Mouse (Mus musculus) embryonic facial prominence, embryonic 11.5 days (tissue): ENCODE data around the gene 1700016K19Rik. TPM values are rescaled to one million over a fixed set of nuclear protein-coding genes. Genes with fewer than 3 reads are reported as not detected.

Experiments
- ATAC-seq: fragments of 200-750 bp; cut with Nextera tagmentation; replicated peaks from 2 replicates; pipeline ENCODE4 v1.8.0; 2017; ENCODE audit warnings: low read depth; ENCODE audit not compliant: insufficient number of reproducible peaks, low FRiP score, low TSS enrichment
- DNase-seq: peaks from one replicate; pipeline ENCODE4 v3.0.0-alpha.2; 2015; ENCODE audit warnings: low spot score
- H3K27ac ChIP-seq: fragments of 300-500 bp; sonication (generic); replicated peaks from 2 replicates; pipeline ENCODE4 v1.5.1; 2014; ENCODE audit warnings: mild to moderate bottlenecking, low read depth, low read length, control low read depth
- H3K27me3 ChIP-seq: fragments of 300-500 bp; sonication (generic); 2 replicates; pipeline ENCODE4 v1.6.1; 2014; ENCODE audit warnings: mild to moderate bottlenecking, low read length, moderate library complexity, mixed read lengths; ENCODE audit not compliant: control insufficient read depth, insufficient read depth
- H3K36me3 ChIP-seq: fragments of 300-500 bp; sonication (generic); replicated peaks from 2 replicates; pipeline ENCODE4 v1.6.1; 2014; ENCODE audit warnings: low read depth, mild to moderate bottlenecking, low read length, moderate library complexity, mixed read lengths; ENCODE audit not compliant: control insufficient read depth, insufficient read depth
- H3K4me1 ChIP-seq: fragments of 300-500 bp; sonication (generic); 2 replicates; pipeline ENCODE4 v1.6.1; 2014; ENCODE audit warnings: low read length, mixed read lengths; ENCODE audit not compliant: control insufficient read depth, insufficient read depth
- H3K4me2 ChIP-seq: fragments of 300-500 bp; sonication (generic); 2 replicates; pipeline ENCODE4 v1.6.1; 2014; ENCODE audit warnings: low read depth, mild to moderate bottlenecking, control low read depth, low read length, moderate library complexity
- H3K4me3 ChIP-seq: fragments of 300-500 bp; sonication (generic); 2 replicates; pipeline ENCODE4 v1.5.1; 2014; ENCODE audit warnings: low read depth, low read length, control low read depth
- H3K9ac ChIP-seq: fragments of 300-500 bp; sonication (generic); replicated peaks from 2 replicates; pipeline ENCODE4 v1.6.1; 2014; ENCODE audit warnings: mild to moderate bottlenecking, control low read depth, low read length
- H3K9me3 ChIP-seq: fragments of 300-500 bp; sonication (generic); replicated peaks from 2 replicates; pipeline ENCODE4 v1.6.1; 2016; ENCODE audit warnings: mild to moderate bottlenecking, low read length, inconsistent platforms, mixed read lengths; ENCODE audit not compliant: control insufficient read depth
- WGBS: fragments of 180-500 bp; shearing (Covaris S2); extraction: QIAGEN DNeasy Blood & Tissue Kit; methylation state at CpG from one replicate; pipeline ENCODE4 v1.1.7; 2014; 5-methylcytosine and 5-hydroxymethylcytosine counted together
- polyA plus RNA-seq: library from polyadenylated mRNA; unstranded; fragments of >200 nt; fragmentation: Nextera tagmentation; extraction: Ambion mirVana; gene quantifications from 2 replicates; pipeline ENCODE4 v1.2.1, GENCODE M21; 2014

Gene 1700016K19Rik
- polyA plus RNA-seq, 1 experiment from 2014 or later: 0.77 TPM

GRCm38 (mm10) chr11:75972916-75973567, 26.7 kb upstream of the 1700016K19Rik start:
- Histone ChIP-seq H3K4me2 (no peak overlapping the region), H3K4me1 (no peaks in the 10 kb centered on the region), H3K9ac (no peak overlapping the region), H3K27ac (no peak overlapping the region), H3K27me3 (no peaks in the 10 kb centered on the region), H3K9me3 (no peaks in the 10 kb centered on the region), H3K4me3 (no peak overlapping the region), H3K36me3 (no peaks in the 10 kb centered on the region)
- WGBS: 26% methylated on average over 7 of the region's 7 CpGs
- DNase-seq (no peak), ATAC-seq (no peak)

- no peak overlapping the region for H3K27ac ChIP-seq
- no peak for ATAC-seq
- no peak overlapping the region for H3K9ac ChIP-seq
- DNase-seq: no peak
- H3K9me3 ChIP-seq: no peaks in the 10 kb centered on the region
- H3K4me3 ChIP-seq: no peak overlapping the region
- WGBS: 83% methylated on average over 1 of the region's 1 CpGs
- H3K36me3 ChIP-seq: no peaks in the 10 kb centered on the region
- H3K4me2 ChIP-seq: no peak overlapping the region
- no peaks in the 10 kb centered on the region for H3K4me1 ChIP-seq
- H3K27me3 ChIP-seq: no peaks in the 10 kb centered on the region
Observed at GRCm38 (mm10) chr11:75973988-75974387, 25.7 kb upstream of the 1700016K19Rik start.

GRCm38 (mm10) chr11:75976748-75977147, 23.0 kb upstream of the 1700016K19Rik start:
- no peak overlapping the region for H3K9ac ChIP-seq
- no peaks in the 10 kb centered on the region for H3K27me3 ChIP-seq
- DNase-seq (no peak), ATAC-seq (no peak)
- H3K36me3 ChIP-seq: no peaks in the 10 kb centered on the region
- H3K9me3 ChIP-seq: no peaks in the 10 kb centered on the region
- WGBS: 68% methylated on average over 8 of the region's 8 CpGs
- H3K4me2 ChIP-seq: no peak overlapping the region
- no peak overlapping the region for H3K27ac ChIP-seq
- H3K4me1 ChIP-seq: no peaks in the 10 kb centered on the region
- no peak overlapping the region for H3K4me3 ChIP-seq

- Histone ChIP-seq H3K4me2 (no peak overlapping the region), H3K27ac (no peak overlapping the region), H3K4me3 (no peak overlapping the region), H3K9me3 (no peaks in the 10 kb centered on the region), H3K9ac (no peak overlapping the region), H3K27me3 (no peaks in the 10 kb centered on the region), H3K4me1 (no peaks in the 10 kb centered on the region), H3K36me3 (no peaks in the 10 kb centered on the region)
- whole genome bisulfite sequencing: 68% methylated on average over 6 of the region's 6 CpGs
- ATAC-seq: no peak
- no peak for DNase-seq
Observed at GRCm38 (mm10) chr11:75978051-75978450, 21.7 kb upstream of the 1700016K19Rik start.

DNA sequence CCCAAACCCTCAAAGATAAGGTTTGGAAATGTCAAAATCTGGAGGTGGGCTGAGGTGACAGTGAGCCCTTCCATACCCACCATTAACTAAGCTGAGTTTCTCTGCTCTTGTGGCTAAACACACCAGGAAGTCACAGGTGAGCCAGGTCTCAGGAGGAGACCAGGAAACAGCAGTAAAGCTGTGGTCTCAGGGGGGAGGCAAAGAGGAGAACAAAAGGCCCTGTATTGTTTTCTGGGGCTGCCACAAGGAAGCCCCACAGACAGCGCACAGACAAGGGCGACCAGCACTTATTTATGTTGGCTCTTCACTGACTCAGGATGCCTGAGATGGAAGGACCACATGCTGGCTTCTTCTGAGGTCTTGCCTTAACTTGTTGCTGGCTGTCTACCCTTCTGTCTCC, 19.3 kb upstream of the 1700016K19Rik start:
- Histone ChIP-seq H3K9me3 (no peaks in the 10 kb centered on the region), H3K27me3 (no peaks in the 10 kb centered on the region), H3K4me2 (no peak overlapping the region), H3K27ac (no peak overlapping the region), H3K4me1 (no peaks in the 10 kb centered on the region), H3K9ac (no peak overlapping the region), H3K4me3 (no peak overlapping the region), H3K36me3 (no peaks in the 10 kb centered on the region)
- WGBS: 35% methylated on average over 2 of the region's 2 CpGs
- DNase-seq (no peak), ATAC-seq (no peak)

- WGBS: 68% methylated on average over 4 of the region's 4 CpGs
- H3K9ac ChIP-seq: no peak overlapping the region
- H3K4me3 ChIP-seq: no peak overlapping the region
- H3K36me3 ChIP-seq: no peaks in the 10 kb centered on the region
- DNase-seq (peak; percentile 26), ATAC-seq (no peak)
- H3K4me2 ChIP-seq: no peak overlapping the region
- H3K9me3 ChIP-seq: no peaks in the 10 kb centered on the region
- no peak overlapping the region for H3K27ac ChIP-seq
- no peaks in the 10 kb centered on the region for H3K4me1 ChIP-seq
- no peaks in the 10 kb centered on the region for H3K27me3 ChIP-seq
Observed at GRCm38 (mm10) chr11:75983194-75983593, 16.5 kb upstream of the 1700016K19Rik start.

DNA sequence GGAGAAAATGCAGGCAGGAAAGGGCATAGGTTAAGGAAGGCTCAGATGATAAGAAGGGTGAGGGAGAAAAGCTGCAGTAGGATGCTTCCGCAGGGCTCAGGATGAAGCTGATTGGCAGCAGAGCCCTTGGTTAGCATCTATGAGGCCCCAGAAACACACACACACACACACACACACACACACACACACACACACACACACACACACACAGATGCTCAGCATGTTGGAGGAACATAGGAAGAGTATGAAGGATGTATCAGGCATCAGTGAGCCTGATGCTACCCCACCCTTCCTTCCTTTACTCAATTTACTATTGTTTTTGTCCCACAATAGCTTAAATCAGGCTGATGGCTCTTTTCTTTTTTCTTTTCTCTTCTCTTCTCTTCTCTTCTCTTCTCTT, 15.1 kb upstream of the 1700016K19Rik start:
- Histone ChIP-seq H3K9ac (no peak overlapping the region), H3K4me2 (no peak overlapping the region), H3K27me3 (no peaks in the 10 kb centered on the region), H3K36me3 (no peaks in the 10 kb centered on the region), H3K9me3 (no peaks in the 10 kb centered on the region), H3K4me3 (no peak overlapping the region), H3K27ac (no peak overlapping the region), H3K4me1 (no peaks in the 10 kb centered on the region)
- ATAC-seq: no peak
- no peak for DNase-seq
- 67% methylated on average over 1 of the region's 1 CpGs for WGBS

DNA sequence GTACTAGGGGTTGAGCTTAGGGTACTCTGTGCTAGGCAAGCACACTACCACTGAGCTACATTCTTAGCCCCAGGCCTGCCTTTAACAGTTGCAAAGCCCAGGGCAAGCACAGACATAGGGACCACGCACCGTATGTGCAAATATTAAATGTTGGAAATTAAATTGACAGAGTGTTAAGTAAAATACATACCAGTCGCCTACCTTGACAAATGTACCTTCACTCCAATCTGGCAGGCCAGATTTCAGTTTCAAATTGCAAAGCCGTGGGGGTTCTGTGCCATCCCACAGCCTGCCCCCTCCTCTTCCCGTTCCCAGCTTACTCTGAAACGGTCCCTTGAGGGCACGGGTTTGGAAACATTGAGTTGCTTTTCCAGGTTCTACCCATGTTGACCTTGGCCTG, 13.8 kb upstream of the 1700016K19Rik start:
- Histone ChIP-seq H3K4me3 (no peak overlapping the region), H3K27ac (no peak overlapping the region), H3K4me1 (no peaks in the 10 kb centered on the region), H3K9ac (no peak overlapping the region), H3K9me3 (no peaks in the 10 kb centered on the region), H3K4me2 (no peak overlapping the region), H3K27me3 (no peaks in the 10 kb centered on the region), H3K36me3 (no peaks in the 10 kb centered on the region)
- no peak for DNase-seq
- WGBS: 65% methylated on average over 7 of the region's 7 CpGs
- no peak for ATAC-seq
